Mouse (Mus musculus): ENCODE measurements around the gene Gja3. TPM values are rescaled to one million over a fixed set of nuclear protein-coding genes. Genes with fewer than 3 reads are reported as not detected.

Gja3 gene
- 0.13 and 1.0 TPM in 2 replicates for polyA plus RNA-seq (2012; rRNA removed)

GRCm38 (mm10) chr14:57057563-57058321 is at the start of gene Gja3:
TSS of gene Gja3 (minus strand) at chr14:57058100.
- Histone ChIP-seq H3K27me3 (ENCODE audit: control insufficient read depth, insufficient read depth, low read length) (peaks cover 10% of the 10 kb centered on the region), H3K4me3 (ENCODE audit: control insufficient read depth, insufficient read depth, low read length) (peak within 1 kb of the TSS; percentile 17; the same call in 1 of the 2 replicates), H3K27ac (ENCODE audit: control insufficient read depth, insufficient read depth, low read length) (no peak within 1 kb of the TSS), H3K4me1 (replicated peaks; ENCODE audit: control insufficient read depth, insufficient read depth, low read length) (peaks cover 2% of the 10 kb centered on the region; the same call in 1 of the 2 replicates), H3K36me3 (ENCODE audit: control insufficient read depth, insufficient read depth, low read length) (no peaks in the 10 kb centered on the region)
- WGBS: 1% methylated on average over 78 of the region's 79 CpGs
- TF ChIP-seq POLR2A (IDR thresholded peaks at IDR 0.05; ENCODE audit: control insufficient read depth, extremely low read depth, insufficient read depth, low read length, poor library complexity): no peak
- TF ChIP-seq CTCF (IDR thresholded peaks at IDR 0.05; ENCODE audit: borderline replicate concordance, control insufficient read depth, extremely low read depth, insufficient read depth, low read length, poor library complexity): no peak
- DNase-seq: peak; percentile 83

GRCm38 (mm10) chr14:57107091-57107490 is 49.2 kb upstream of the Gja3 start:
- 0 out of 2 replicates have a peak, but pooled peaks cover 3% of the 10 kb centered on the region for H3K4me1 ChIP-seq (replicated peaks; ENCODE audit: control insufficient read depth, insufficient read depth, low read length)
- H3K4me3 ChIP-seq (ENCODE audit: control insufficient read depth, insufficient read depth, low read length): no peak overlapping the region
- no peaks in the 10 kb centered on the region; the same call in 1 of the 2 replicates for H3K27me3 ChIP-seq (ENCODE audit: control insufficient read depth, insufficient read depth, low read length)
- H3K36me3 ChIP-seq (ENCODE audit: control insufficient read depth, insufficient read depth, low read length): no peaks in the 10 kb centered on the region
- DNase-seq: no peak
- WGBS: 82% methylated on average over 8 of the region's 8 CpGs
- H3K27ac ChIP-seq (ENCODE audit: control insufficient read depth, insufficient read depth, low read length): no peak overlapping the region
- no peak for TF ChIP-seq POLR2A (IDR thresholded peaks at IDR 0.05; ENCODE audit: control insufficient read depth, extremely low read depth, insufficient read depth, low read length, poor library complexity)
- TF ChIP-seq CTCF (IDR thresholded peaks at IDR 0.05; ENCODE audit: borderline replicate concordance, control insufficient read depth, extremely low read depth, insufficient read depth, low read length, poor library complexity): no peak

GRCm38 (mm10) chr14:57105721-57106120 is 47.8 kb upstream of the Gja3 start:
- DNase-seq: no peak
- Histone ChIP-seq H3K27ac (ENCODE audit: control insufficient read depth, insufficient read depth, low read length) (no peak overlapping the region), H3K27me3 (ENCODE audit: control insufficient read depth, insufficient read depth, low read length) (no peaks in the 10 kb centered on the region; the same call in 1 of the 2 replicates), H3K4me3 (ENCODE audit: control insufficient read depth, insufficient read depth, low read length) (no peak overlapping the region), H3K36me3 (ENCODE audit: control insufficient read depth, insufficient read depth, low read length) (no peaks in the 10 kb centered on the region), H3K4me1 (replicated peaks; ENCODE audit: control insufficient read depth, insufficient read depth, low read length) (0 out of 2 replicates have a peak, but pooled peaks cover 3% of the 10 kb centered on the region)
- WGBS: 60% methylated on average over 11 of the region's 11 CpGs
- no peak for TF ChIP-seq CTCF (IDR thresholded peaks at IDR 0.05; ENCODE audit: borderline replicate concordance, control insufficient read depth, extremely low read depth, insufficient read depth, low read length, poor library complexity)
- no peak for TF ChIP-seq POLR2A (IDR thresholded peaks at IDR 0.05; ENCODE audit: control insufficient read depth, extremely low read depth, insufficient read depth, low read length, poor library complexity)

- no peak overlapping the region for H3K4me3 ChIP-seq (ENCODE audit: control insufficient read depth, insufficient read depth, low read length)
- no peaks in the 10 kb centered on the region for H3K36me3 ChIP-seq (ENCODE audit: control insufficient read depth, insufficient read depth, low read length)
- WGBS: 18% methylated on average over 14 of the region's 14 CpGs
- no peak for DNase-seq
- 0 out of 2 replicates have a peak, but pooled peaks cover 3% of the 10 kb centered on the region for H3K4me1 ChIP-seq (replicated peaks; ENCODE audit: control insufficient read depth, insufficient read depth, low read length)
- no peaks in the 10 kb centered on the region; the same call in 1 of the 2 replicates for H3K27me3 ChIP-seq (ENCODE audit: control insufficient read depth, insufficient read depth, low read length)
- no peak overlapping the region for H3K27ac ChIP-seq (ENCODE audit: control insufficient read depth, insufficient read depth, low read length)
- TF ChIP-seq CTCF (IDR thresholded peaks at IDR 0.05; ENCODE audit: borderline replicate concordance, control insufficient read depth, extremely low read depth, insufficient read depth, low read length, poor library complexity): no peak
- TF ChIP-seq POLR2A (IDR thresholded peaks at IDR 0.05; ENCODE audit: control insufficient read depth, extremely low read depth, insufficient read depth, low read length, poor library complexity): no peak
Observed at GRCm38 (mm10) chr14:57105111-57105510, 47.2 kb upstream of the Gja3 start.

- H3K4me1 ChIP-seq (replicated peaks; ENCODE audit: control insufficient read depth, insufficient read depth, low read length): 0 out of 2 replicates have a peak, but pooled peaks cover 3% of the 10 kb centered on the region
- peak within 1 kb of the TSS; percentile 35 for H3K4me3 ChIP-seq (ENCODE audit: control insufficient read depth, insufficient read depth, low read length)
- H3K27me3 ChIP-seq (ENCODE audit: control insufficient read depth, insufficient read depth, low read length): no peaks in the 10 kb centered on the region; the same call in 1 of the 2 replicates
- WGBS: 1% methylated on average over 101 of the region's 101 CpGs
- no peaks in the 10 kb centered on the region for H3K36me3 ChIP-seq (ENCODE audit: control insufficient read depth, insufficient read depth, low read length)
- DNase-seq: peak; percentile 6
- TF ChIP-seq CTCF (IDR thresholded peaks at IDR 0.05; ENCODE audit: borderline replicate concordance, control insufficient read depth, extremely low read depth, insufficient read depth, low read length, poor library complexity): no peak
- no peak for TF ChIP-seq POLR2A (IDR thresholded peaks at IDR 0.05; ENCODE audit: control insufficient read depth, extremely low read depth, insufficient read depth, low read length, poor library complexity)
- no peak within 1 kb of the TSS for H3K27ac ChIP-seq (ENCODE audit: control insufficient read depth, insufficient read depth, low read length)
Observed at GRCm38 (mm10) chr14:57104106-57105023, 46.5 kb upstream of the Gja3 start, which contains the start of gene Gjb2. TSS of gene Gjb2 (minus strand) at chr14:57104702.

- Histone ChIP-seq H3K4me3 (ENCODE audit: control insufficient read depth, insufficient read depth, low read length) (peak overlapping the region; percentile 35), H3K4me1 (replicated peaks; ENCODE audit: control insufficient read depth, insufficient read depth, low read length) (0 out of 2 replicates have a peak, but pooled peaks cover 3% of the 10 kb centered on the region), H3K36me3 (ENCODE audit: control insufficient read depth, insufficient read depth, low read length) (no peaks in the 10 kb centered on the region), H3K27ac (ENCODE audit: control insufficient read depth, insufficient read depth, low read length) (no peak overlapping the region), H3K27me3 (ENCODE audit: control insufficient read depth, insufficient read depth, low read length) (no peaks in the 10 kb centered on the region; the same call in 1 of the 2 replicates)
- 13% methylated on average over 22 of the region's 22 CpGs for WGBS
- DNase-seq: no peak
- no peak for TF ChIP-seq CTCF (IDR thresholded peaks at IDR 0.05; ENCODE audit: borderline replicate concordance, control insufficient read depth, extremely low read depth, insufficient read depth, low read length, poor library complexity)
- no peak for TF ChIP-seq POLR2A (IDR thresholded peaks at IDR 0.05; ENCODE audit: control insufficient read depth, extremely low read depth, insufficient read depth, low read length, poor library complexity)
Observed at GRCm38 (mm10) chr14:57103711-57104105, 45.8 kb upstream of the Gja3 start.

Data from thymus, adult 2 months (tissue).